Mouse (Mus musculus): Measurements from ENCODE around the gene Yaf2. TPM values are rescaled to one million over a fixed set of nuclear protein-coding genes. Genes with fewer than 3 reads are reported as not detected.

Gene Yaf2
- polyA plus RNA-seq, 1 experiment from 2014 or later = 44.7 TPM

DNA sequence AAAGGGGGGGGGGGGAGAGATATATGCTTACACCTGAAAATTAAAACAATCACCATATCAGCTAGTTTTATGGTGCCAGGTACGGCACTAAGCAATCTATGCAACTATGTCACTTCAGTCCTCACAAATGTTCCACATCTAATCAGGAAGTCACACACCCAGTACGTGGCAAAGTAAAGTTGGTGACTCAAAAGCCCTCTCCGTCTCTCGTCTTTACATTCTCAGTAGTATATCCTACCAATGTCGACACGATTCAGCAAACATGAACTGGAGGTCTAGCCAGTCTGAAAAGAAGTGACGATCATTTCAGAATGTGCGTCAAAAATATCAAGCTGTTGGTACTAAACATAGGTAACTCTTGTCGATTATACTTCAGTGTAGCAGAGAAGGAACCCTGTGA lies 63.8 kb downstream of the Yaf2 start:
- Histone ChIP-seq H3K9ac (ENCODE audit: low read length) (peak overlapping the region; percentile 28; the same call in 1 of the 2 replicates), H3K36me3 (ENCODE audit: control insufficient read depth, insufficient read depth, low read length) (no peaks in the 10 kb centered on the region), H3K4me3 (ENCODE audit: low read depth, low read length) (peak overlapping the region; percentile 14; the same call in 1 of the 2 replicates), H3K9me3 (ENCODE audit: control insufficient read depth, low read length) (no peaks in the 10 kb centered on the region), H3K27ac (replicated peaks) (peak overlapping the region; percentile 88), H3K27me3 (ENCODE audit: control insufficient read depth, insufficient read depth, low read length) (no peaks in the 10 kb centered on the region), H3K4me1 (replicated peaks; ENCODE audit: control insufficient read depth, insufficient read depth) (peaks cover 4% of the 10 kb centered on the region; the same call in 1 of the 2 replicates), H3K4me2 (replicated peaks; ENCODE audit: low read depth) (peak overlapping the region; percentile 67)
- DNase-seq (ENCODE audit: low spot score) = peak; percentile 59
- TF ChIP-seq CTCF (IDR thresholded peaks at IDR 0.05; ENCODE audit: low read depth) (no peak), EP300 (optimal IDR thresholded peaks at IDR 0.05) (no peak)
- WGBS = 59% methylated on average over 9 of the region's 9 CpGs
- ATAC-seq (ENCODE audit: low FRiP score, low TSS enrichment) = peak; percentile 74

DNA sequence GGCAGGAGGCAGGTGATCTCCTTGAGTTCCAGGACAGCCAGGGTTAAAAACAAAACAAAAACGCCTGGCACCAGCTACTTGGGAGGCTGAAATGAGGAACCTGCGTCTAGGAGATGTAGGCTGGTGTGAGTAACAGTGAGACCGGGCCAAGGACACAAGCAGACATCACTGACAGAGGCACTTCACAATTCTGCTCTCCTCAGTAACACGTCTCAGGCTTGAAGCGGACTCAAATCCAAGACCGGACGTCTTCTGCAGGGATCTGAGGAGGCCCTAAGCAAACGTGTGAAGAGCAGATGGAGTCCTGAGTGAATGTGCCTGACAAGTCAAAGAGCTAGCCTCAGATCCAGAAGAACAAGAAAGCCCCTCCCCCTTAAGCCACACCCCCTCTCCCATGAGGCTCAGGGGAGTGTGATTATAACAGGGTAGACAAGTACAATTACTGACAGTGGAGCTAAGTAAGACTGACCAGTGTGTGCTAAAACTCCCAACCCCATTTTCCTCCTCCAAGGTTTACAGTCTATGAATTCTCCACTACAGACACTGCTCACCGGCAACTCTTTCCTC lies 66.4 kb downstream of the Yaf2 start:
- no peak overlapping the region for H3K9ac ChIP-seq (ENCODE audit: low read length)
- ATAC-seq (ENCODE audit: low FRiP score, low TSS enrichment) (no peak), DNase-seq (ENCODE audit: low spot score) (peak; percentile 45)
- TF ChIP-seq EP300 (optimal IDR thresholded peaks at IDR 0.05) (no peak), CTCF (IDR thresholded peaks at IDR 0.05; ENCODE audit: low read depth) (no peak)
- WGBS = 77% methylated on average over 9 of the region's 9 CpGs
- H3K36me3 ChIP-seq (ENCODE audit: control insufficient read depth, insufficient read depth, low read length) = no peaks in the 10 kb centered on the region
- no peak overlapping the region for H3K4me3 ChIP-seq (ENCODE audit: low read depth, low read length)
- H3K9me3 ChIP-seq (ENCODE audit: control insufficient read depth, low read length) = no peaks in the 10 kb centered on the region
- no peaks in the 10 kb centered on the region for H3K27me3 ChIP-seq (ENCODE audit: control insufficient read depth, insufficient read depth, low read length)
- peaks cover 4% of the 10 kb centered on the region; the same call in 1 of the 2 replicates for H3K4me1 ChIP-seq (replicated peaks; ENCODE audit: control insufficient read depth, insufficient read depth)
- H3K27ac ChIP-seq (replicated peaks) = no peak overlapping the region
- H3K4me2 ChIP-seq (replicated peaks; ENCODE audit: low read depth) = no peak overlapping the region

DNA sequence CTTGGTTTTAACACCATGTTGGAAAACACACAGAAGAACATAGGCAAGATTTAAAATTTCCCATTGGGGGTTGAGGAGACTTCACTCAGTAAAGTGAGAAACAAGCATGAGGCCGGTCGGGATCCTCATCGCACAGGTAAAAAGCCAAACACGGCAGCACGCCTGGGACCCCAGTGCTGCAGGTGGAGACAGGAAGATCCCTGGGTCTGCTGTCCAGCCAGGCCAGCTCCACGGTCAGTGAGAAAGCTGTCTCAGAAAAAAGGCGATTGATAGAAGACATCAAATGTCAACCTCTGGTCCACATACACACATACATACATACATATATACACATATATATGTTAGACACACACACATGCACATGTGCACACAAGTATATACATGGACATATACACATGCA lies 67.2 kb downstream of the Yaf2 start:
- H3K27ac ChIP-seq (replicated peaks) = no peak overlapping the region
- no peak for DNase-seq (ENCODE audit: low spot score)
- no peak overlapping the region for H3K9ac ChIP-seq (ENCODE audit: low read length)
- H3K36me3 ChIP-seq (ENCODE audit: control insufficient read depth, insufficient read depth, low read length) = no peaks in the 10 kb centered on the region
- TF ChIP-seq CTCF (IDR thresholded peaks at IDR 0.05; ENCODE audit: low read depth) = no peak
- no peak for TF ChIP-seq EP300 (optimal IDR thresholded peaks at IDR 0.05)
- no peaks in the 10 kb centered on the region for H3K9me3 ChIP-seq (ENCODE audit: control insufficient read depth, low read length)
- no peaks in the 10 kb centered on the region for H3K27me3 ChIP-seq (ENCODE audit: control insufficient read depth, insufficient read depth, low read length)
- H3K4me2 ChIP-seq (replicated peaks; ENCODE audit: low read depth) = no peak overlapping the region
- WGBS = 94% methylated on average over 7 of the region's 7 CpGs
- H3K4me1 ChIP-seq (replicated peaks; ENCODE audit: control insufficient read depth, insufficient read depth) = peaks cover 4% of the 10 kb centered on the region; the same call in 1 of the 2 replicates
- H3K4me3 ChIP-seq (ENCODE audit: low read depth, low read length) = no peak overlapping the region
- no peak for ATAC-seq (ENCODE audit: low FRiP score, low TSS enrichment)

DNA sequence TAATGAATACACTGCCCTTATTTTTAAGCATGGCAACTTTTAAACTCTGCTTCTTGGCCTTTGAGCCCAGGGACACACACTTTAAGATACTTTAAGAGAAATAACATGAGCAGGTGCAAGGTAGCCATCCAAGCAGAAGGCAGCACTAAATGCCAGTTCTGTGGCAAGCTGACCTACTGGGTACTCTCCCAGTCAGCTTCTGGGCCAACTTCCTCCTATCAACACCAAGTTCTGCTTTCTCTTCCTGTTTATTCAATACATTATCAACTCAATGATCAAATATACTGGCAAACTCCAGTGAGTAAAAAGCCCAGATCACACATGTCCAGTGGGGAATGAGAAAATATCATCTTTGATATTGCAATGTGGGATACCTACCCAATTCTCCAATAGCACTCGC lies 68.7 kb downstream of the Yaf2 start:
- WGBS = 91% methylated on average over 1 of the region's 1 CpGs
- no peak for TF ChIP-seq CTCF (IDR thresholded peaks at IDR 0.05; ENCODE audit: low read depth)
- TF ChIP-seq EP300 (optimal IDR thresholded peaks at IDR 0.05) = no peak
- no peaks in the 10 kb centered on the region for H3K9me3 ChIP-seq (ENCODE audit: control insufficient read depth, low read length)
- no peak overlapping the region for H3K4me3 ChIP-seq (ENCODE audit: low read depth, low read length)
- ATAC-seq (ENCODE audit: low FRiP score, low TSS enrichment) (no peak), DNase-seq (ENCODE audit: low spot score) (no peak)
- H3K27ac ChIP-seq (replicated peaks) = no peak overlapping the region
- no peak overlapping the region for H3K9ac ChIP-seq (ENCODE audit: low read length)
- H3K36me3 ChIP-seq (ENCODE audit: control insufficient read depth, insufficient read depth, low read length) = no peaks in the 10 kb centered on the region
- no peaks in the 10 kb centered on the region for H3K4me1 ChIP-seq (replicated peaks; ENCODE audit: control insufficient read depth, insufficient read depth)
- no peak overlapping the region for H3K4me2 ChIP-seq (replicated peaks; ENCODE audit: low read depth)
- H3K27me3 ChIP-seq (ENCODE audit: control insufficient read depth, insufficient read depth, low read length) = no peaks in the 10 kb centered on the region

DNA sequence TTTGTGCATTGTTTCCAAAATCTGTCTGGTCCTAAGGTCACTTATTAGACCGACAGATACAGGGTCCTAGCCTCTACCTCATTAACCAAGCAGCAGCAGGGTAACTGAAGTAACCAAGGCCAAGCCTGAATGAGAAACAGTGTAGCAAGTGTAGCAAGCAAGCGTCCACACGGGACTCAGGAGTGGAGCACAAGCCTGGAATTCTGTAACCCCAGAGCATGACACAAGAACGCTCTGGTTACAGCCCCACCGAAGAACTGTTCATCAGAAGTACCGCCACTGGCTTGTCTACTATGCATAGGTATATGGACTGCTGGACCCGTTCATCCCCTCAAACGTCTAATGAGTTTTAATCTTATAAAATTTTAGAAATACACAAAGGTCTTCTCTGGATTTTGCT lies 69.3 kb downstream of the Yaf2 start:
- H3K36me3 ChIP-seq (ENCODE audit: control insufficient read depth, insufficient read depth, low read length) = no peaks in the 10 kb centered on the region
- TF ChIP-seq EP300 (optimal IDR thresholded peaks at IDR 0.05) (no peak), CTCF (IDR thresholded peaks at IDR 0.05; ENCODE audit: low read depth) (no peak)
- 75% methylated on average over 8 of the region's 8 CpGs for WGBS
- DNase-seq (ENCODE audit: low spot score) (no peak), ATAC-seq (ENCODE audit: low FRiP score, low TSS enrichment) (no peak)
- H3K9ac ChIP-seq (ENCODE audit: low read length) = no peak overlapping the region
- no peak overlapping the region for H3K27ac ChIP-seq (replicated peaks)
- H3K9me3 ChIP-seq (ENCODE audit: control insufficient read depth, low read length) = no peaks in the 10 kb centered on the region
- no peaks in the 10 kb centered on the region for H3K27me3 ChIP-seq (ENCODE audit: control insufficient read depth, insufficient read depth, low read length)
- no peak overlapping the region for H3K4me3 ChIP-seq (ENCODE audit: low read depth, low read length)
- no peak overlapping the region for H3K4me2 ChIP-seq (replicated peaks; ENCODE audit: low read depth)
- no peaks in the 10 kb centered on the region for H3K4me1 ChIP-seq (replicated peaks; ENCODE audit: control insufficient read depth, insufficient read depth)

DNA sequence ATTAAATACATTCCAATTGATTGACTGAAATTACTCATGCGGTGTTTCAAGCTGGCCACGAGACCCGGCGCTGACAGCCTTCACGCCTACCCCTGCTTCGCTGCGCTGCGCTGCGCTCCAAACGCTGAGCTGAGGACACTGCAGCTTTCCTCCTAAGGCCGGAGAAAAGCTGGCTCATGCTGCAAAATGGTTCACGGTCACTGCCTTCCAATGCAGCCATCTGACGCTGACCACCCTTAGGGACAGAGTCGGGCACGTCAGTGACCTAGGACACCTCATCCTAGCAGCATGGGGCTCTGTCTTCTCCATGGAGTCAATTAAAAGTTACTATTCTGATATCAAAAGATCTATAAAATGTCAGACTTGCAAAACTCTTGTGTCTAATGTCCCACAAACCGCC lies 70.4 kb downstream of the Yaf2 start:
- H3K4me1 ChIP-seq (replicated peaks; ENCODE audit: control insufficient read depth, insufficient read depth) = no peaks in the 10 kb centered on the region
- H3K9ac ChIP-seq (ENCODE audit: low read length) = no peak overlapping the region
- DNase-seq (ENCODE audit: low spot score) (no peak), ATAC-seq (ENCODE audit: low FRiP score, low TSS enrichment) (no peak)
- TF ChIP-seq EP300 (optimal IDR thresholded peaks at IDR 0.05) (no peak), CTCF (IDR thresholded peaks at IDR 0.05; ENCODE audit: low read depth) (no peak)
- WGBS = 86% methylated on average over 16 of the region's 16 CpGs
- no peak overlapping the region for H3K4me2 ChIP-seq (replicated peaks; ENCODE audit: low read depth)
- H3K27me3 ChIP-seq (ENCODE audit: control insufficient read depth, insufficient read depth, low read length) = no peaks in the 10 kb centered on the region
- H3K9me3 ChIP-seq (ENCODE audit: control insufficient read depth, low read length) = no peaks in the 10 kb centered on the region
- H3K4me3 ChIP-seq (ENCODE audit: low read depth, low read length) = no peak overlapping the region
- H3K36me3 ChIP-seq (ENCODE audit: control insufficient read depth, insufficient read depth, low read length) = no peaks in the 10 kb centered on the region
- H3K27ac ChIP-seq (replicated peaks) = no peak overlapping the region

All from stomach, postnatal 0 days (tissue).